Mouse (Mus musculus) CH12.LX (cell line): ENCODE data around the gene Wdr86. TPM values are rescaled to one million over a fixed set of nuclear protein-coding genes. Genes with fewer than 3 reads are reported as not detected.

Source experiments
- DNase-seq: peaks from one replicate; pipeline ENCODE4 v3.0.0-alpha.2; 2013; ENCODE audit errors: extremely low read depth
- H3K27ac ChIP-seq: 2 replicates; pipeline ENCODE4 v1.5.1; 2012; ENCODE audit warnings: low read depth, mild to moderate bottlenecking, control low read depth, moderate library complexity; ENCODE audit not compliant: insufficient read depth
- H3K27me3 ChIP-seq: replicated peaks from 2 replicates; pipeline ENCODE3; 2012; ENCODE audit warnings: inconsistent platforms
- H3K36me3 ChIP-seq, 2 experiments: replicated peaks in 1 of 2; 2 replicates each; pipeline versions ENCODE3 to v1.6.1; 2012; ENCODE audit warnings: inconsistent platforms in 1 of 2, low read length in 1 of 2, mild to moderate bottlenecking in 1 of 2, mixed read lengths in 1 of 2, moderate library complexity in 1 of 2; ENCODE audit not compliant: control insufficient read depth in 1 of 2, insufficient read depth in 1 of 2
- H3K4me1 ChIP-seq, 2 experiments: 2 replicates each; pipeline ENCODE4 v1.6.1; 2012; ENCODE audit warnings: inconsistent platforms in 1 of 2, moderate library complexity in 1 of 2; ENCODE audit not compliant: insufficient read depth in 2 of 2, control insufficient read depth in 1 of 2
- H3K4me2 ChIP-seq: 2 replicates; pipeline ENCODE4 v1.6.1; 2012; ENCODE audit warnings: low read depth, mild to moderate bottlenecking, control low read depth; ENCODE audit not compliant: poor library complexity, insufficient read depth, severe bottlenecking
- H3K4me3 ChIP-seq, 3 experiments: fragments of 150-350 bp in 1 of 3; sonication (generic) in 1 of 3; replicated peaks in 1 of 3; 2 replicates each; pipeline versions ENCODE3 to v1.5.1; 2011 to 2012; ENCODE audit warnings: low read depth in 2 of 3, low read length in 2 of 3, mild to moderate bottlenecking in 2 of 3, moderate library complexity in 2 of 3, control low read depth in 1 of 3, improper control_type of control experiment in 1 of 3, inconsistent platforms in 1 of 3, mixed read lengths in 1 of 3; ENCODE audit not compliant: poor library complexity in 1 of 3
- H3K79me2 ChIP-seq: replicated peaks from 2 replicates; pipeline ENCODE4 v1.6.1; 2012; ENCODE audit warnings: mild to moderate bottlenecking, moderate library complexity; ENCODE audit not compliant: control insufficient read depth, poor library complexity, insufficient read depth, severe bottlenecking; ENCODE audit errors: extremely low read depth
- H3K9ac ChIP-seq: 2 replicates; pipeline ENCODE4 v1.6.1; 2012; ENCODE audit warnings: low read depth, mild to moderate bottlenecking, control low read depth, moderate library complexity; ENCODE audit not compliant: insufficient read depth
- H3K9me3 ChIP-seq: replicated peaks from 2 replicates; pipeline ENCODE3; 2012; ENCODE audit warnings: low read length, inconsistent platforms, mixed read lengths
- BHLHE40 ChIP-seq: IDR thresholded peaks from 2 replicates; pipeline ENCODE4 v1.6.1; 2011; ENCODE audit warnings: mild to moderate bottlenecking, low read depth, low read length, improper control_type of control experiment
- CHD1 ChIP-seq: IDR thresholded peaks from 2 replicates; pipeline ENCODE4 v1.6.1; 2012; ENCODE audit warnings: low read depth, low read length, improper control_type of control experiment, inconsistent platforms
- CTCF ChIP-seq, 2 experiments: IDR thresholded peaks in 1 of 2; conservative IDR thresholded peaks in 1 of 2; 2 replicates each; pipeline ENCODE4 v1.5.1; 2011 to 2012; ENCODE audit warnings: low read depth in 2 of 2, low read length in 2 of 2, improper control_type of control experiment in 1 of 2, inconsistent platforms in 1 of 2, mild to moderate bottlenecking in 1 of 2, moderate library complexity in 1 of 2
- HCFC1 ChIP-seq: IDR thresholded peaks from 2 replicates; pipeline ENCODE4 v1.6.1; 2012; ENCODE audit warnings: low read depth, mild to moderate bottlenecking, inconsistent platforms, low read length, improper control_type of control experiment
- IRF4 ChIP-seq: IDR thresholded peaks from 2 replicates; pipeline ENCODE4 v1.6.1; 2014; ENCODE audit warnings: low read depth, mild to moderate bottlenecking, inconsistent platforms, low read length, improper control_type of control experiment
- KAT2A ChIP-seq: IDR thresholded peaks from 2 replicates; pipeline ENCODE4 v1.6.1; 2012; ENCODE audit warnings: low read length, improper control_type of control experiment, inconsistent platforms; ENCODE audit not compliant: insufficient replicate concordance
- MAFK ChIP-seq: IDR thresholded peaks from 2 replicates; pipeline ENCODE4 v1.6.1; 2011; ENCODE audit warnings: low read length, improper control_type of control experiment; ENCODE audit not compliant: insufficient replicate concordance
- MAZ ChIP-seq: IDR thresholded peaks from 2 replicates; pipeline ENCODE4 v1.6.1; 2012; ENCODE audit warnings: low read depth, mild to moderate bottlenecking, inconsistent platforms, low read length, improper control_type of control experiment, moderate library complexity
- MXI1 ChIP-seq: IDR thresholded peaks from 2 replicates; pipeline ENCODE4 v1.6.1; 2011; ENCODE audit warnings: mild to moderate bottlenecking, low read depth, low read length, improper control_type of control experiment
- MYC ChIP-seq: IDR thresholded peaks from 2 replicates; pipeline ENCODE4 v1.6.1; 2011; ENCODE audit warnings: low read depth, mild to moderate bottlenecking, improper control_type of control experiment, low read length
- POLR2AphosphoS2 ChIP-seq: IDR thresholded peaks from 2 replicates; pipeline ENCODE4 v1.6.1; 2011; ENCODE audit warnings: low read depth, low read length, improper control_type of control experiment
- RAD21 ChIP-seq: IDR thresholded peaks from 2 replicates; pipeline ENCODE4 v1.6.1; 2011; ENCODE audit warnings: low read depth, mild to moderate bottlenecking, low read length, improper control_type of control experiment, moderate library complexity
- RCOR1 ChIP-seq: conservative IDR thresholded peaks from 2 replicates; pipeline ENCODE4 v1.6.1; 2012; ENCODE audit warnings: low read depth, mild to moderate bottlenecking, inconsistent platforms, low read length, improper control_type of control experiment
- TCF12 ChIP-seq: IDR thresholded peaks from 2 replicates; pipeline ENCODE4 v1.6.1; 2014; ENCODE audit warnings: low read depth, mild to moderate bottlenecking, inconsistent platforms, low read length, improper control_type of control experiment
- UBTF ChIP-seq: IDR thresholded peaks from 2 replicates; pipeline ENCODE4 v1.6.1; 2012; ENCODE audit warnings: low read depth, mild to moderate bottlenecking, inconsistent platforms, low read length, improper control_type of control experiment, moderate library complexity
- USF2 ChIP-seq: conservative IDR thresholded peaks from 2 replicates; pipeline ENCODE4 v1.6.1; 2011; ENCODE audit warnings: low read depth, low read length, improper control_type of control experiment
- ZNF384 ChIP-seq: IDR thresholded peaks from 2 replicates; pipeline ENCODE4 v1.6.1; 2012; ENCODE audit warnings: low read depth, low read length, improper control_type of control experiment, inconsistent platforms
- dilution Hi-C: fragments of 300-500 bp; cut with MboI; formaldehyde crosslinking; loops from 2 replicates; pipeline ENCODE4 v1.14.3; 2020; ENCODE audit warnings: low sequenced_read_pairs; ENCODE audit not compliant: extremely low pct_unique_long_range_greater_than_20kb, extremely low pct_ligation_motif_present
- in situ Hi-C: fragments of 300-500 bp; cut with MboI; formaldehyde crosslinking; loops from 3 replicates; pipeline ENCODE4 v1.14.3; 2019; ENCODE audit warnings: low sequenced_read_pairs, low pct_ligation_motif_present, low pct_unique_long_range_greater_than_20kb, mixed read lengths
- polyA plus RNA-seq: library from polyadenylated mRNA; unstranded; fragments of >175 nt; gene quantifications from 2 replicates; pipeline ENCODE4 v1.2.1, GENCODE M21; 2012; ENCODE audit warnings: low read depth; ENCODE audit not compliant: insufficient read length
- total RNA-seq, 2 experiments: library from RNA; depleted of rRNA; stranded (reverse); fragments of 300-350 nt in 1 of 2; fragments of >200 nt in 1 of 2; gene quantifications; 2 replicates each; pipeline ENCODE4 v1.2.3; 2012 to 2014

The Wdr86 gene
- total and polyA plus RNA-seq, 3 experiments = 0.08 to 0.16 TPM; not detected in 1

GRCm38 (mm10) chr5:24713199-24713598 is 17.3 kb downstream of the Wdr86 start:
- peaks cover 30 to 58% of the 10 kb centered on the region in 2 experiments for H3K36me3 ChIP-seq
- no peak overlapping the region for H3K4me2 ChIP-seq
- dilution Hi-C loops = no loop called here
- DNase-seq = no peak
- no peak for TF ChIP-seq BHLHE40
- no peak for TF ChIP-seq HCFC1
- TF ChIP-seq KAT2A = no peak
- TF ChIP-seq TCF12 = no peak
- TF ChIP-seq ZNF384 = no peak
- no peak for TF ChIP-seq CTCF (conservative IDR thresholded peaks at IDR 0.05 in 1 of 2, IDR thresholded peaks at IDR 0.05 in 1 of 2; ENCODE audit: low read depth in 2 of 2, low read length in 2 of 2)
- TF ChIP-seq RCOR1 = no peak
- no peak for TF ChIP-seq IRF4
- no peak for TF ChIP-seq MXI1
- TF ChIP-seq RAD21 = no peak
- TF ChIP-seq MAFK = no peak
- no peak for TF ChIP-seq USF2
- no peak for TF ChIP-seq CHD1
- no peak for TF ChIP-seq UBTF
- TF ChIP-seq POLR2AphosphoS2 = no peak
- no peak for TF ChIP-seq MYC
- in situ Hi-C loops = no loop called here
- H3K27ac ChIP-seq = no peak overlapping the region
- no peaks in the 10 kb centered on the region for H3K27me3 ChIP-seq
- H3K79me2 ChIP-seq = no peaks in the 10 kb centered on the region
- H3K4me1 ChIP-seq = peaks cover 0 to 17% of the 10 kb centered on the region in 2 experiments; a peak in 2 of 4 replicates
- no peak overlapping the region for H3K9ac ChIP-seq
- peaks cover 16% of the 10 kb centered on the region for H3K9me3 ChIP-seq
- H3K4me3 ChIP-seq = no peak overlapping the region

DNA sequence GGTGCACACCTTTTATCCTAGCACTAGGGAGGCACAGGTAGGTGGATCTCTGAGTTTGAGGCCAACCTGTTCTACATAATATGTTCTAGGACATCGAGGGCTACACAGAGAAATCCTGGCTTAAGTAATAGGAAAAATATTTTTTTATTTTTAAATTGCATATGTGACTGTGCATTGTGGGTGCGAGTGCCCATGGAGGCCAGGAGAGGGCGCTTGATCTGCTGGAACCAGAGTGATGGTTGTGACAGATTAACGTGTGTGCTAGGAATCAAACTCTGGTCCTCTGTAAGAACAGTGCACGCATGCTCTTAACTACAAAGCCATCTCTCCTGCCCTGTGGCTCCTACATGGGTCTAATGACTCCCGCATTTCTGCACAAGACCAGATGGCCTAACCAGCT is 18.9 kb downstream of the Wdr86 start:
- TF ChIP-seq CTCF (conservative IDR thresholded peaks at IDR 0.05 in 1 of 2, IDR thresholded peaks at IDR 0.05 in 1 of 2; ENCODE audit: low read depth in 2 of 2, low read length in 2 of 2) (peak; percentile 27 to 30; a peak in 2 of 4 replicates), MAZ (no peak), IRF4 (no peak)

More for the DNA sequence above, 18.9 kb downstream of the Wdr86 start:
- peaks cover 16% of the 10 kb centered on the region for H3K9me3 ChIP-seq
- H3K4me2 ChIP-seq = no peak overlapping the region
- no peak overlapping the region for H3K9ac ChIP-seq
- peaks cover 0 to 20% of the 10 kb centered on the region in 2 experiments; a peak in 2 of 4 replicates for H3K4me1 ChIP-seq
- H3K27ac ChIP-seq = no peak overlapping the region
- no peaks in the 10 kb centered on the region for H3K27me3 ChIP-seq
- peaks cover 46 to 67% of the 10 kb centered on the region in 2 experiments for H3K36me3 ChIP-seq
- no peak for DNase-seq
- H3K4me3 ChIP-seq = no peak overlapping the region
- in situ Hi-C loops = no loop called here
- H3K79me2 ChIP-seq = no peaks in the 10 kb centered on the region
- dilution Hi-C loops = no loop called here
